Mouse (Mus musculus) stomach, postnatal 0 days (tissue): Measurements from ENCODE around the gene Sike1.

ENCODE experiments used
- CTCF ChIP-seq: IDR thresholded peaks from 2 replicates; pipeline ENCODE4 v1.5.1; 2016; ENCODE audit warnings: antibody characterized with exemption, low read depth, mild to moderate bottlenecking, moderate library complexity
- EP300 ChIP-seq: optimal IDR thresholded peaks from 2 replicates; pipeline ENCODE3; 2016; ENCODE audit warnings: antibody characterized with exemption

DNA sequence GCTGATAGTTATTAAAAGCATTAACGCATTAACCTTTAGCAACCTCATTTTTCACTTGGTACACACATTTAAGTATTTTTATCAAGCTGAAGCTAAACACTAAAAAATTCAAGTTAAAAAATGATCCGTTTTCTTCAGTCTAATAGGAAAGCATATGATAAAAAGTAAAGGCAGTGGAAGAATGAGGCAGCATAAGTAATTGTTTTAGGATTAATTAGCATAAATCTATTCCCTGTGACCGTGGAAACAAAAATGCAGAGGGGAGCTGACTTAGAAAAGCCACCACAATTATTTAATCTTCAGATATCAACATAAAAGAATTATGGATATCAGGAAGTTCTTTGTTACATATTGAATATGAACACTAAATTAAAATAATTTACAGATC is 15.2 kb upstream of the Sike1 start:
- TF ChIP-seq EP300, result no peak
- TF ChIP-seq CTCF, result no peak
